Mouse (Mus musculus) bone marrow, adult 2 months (tissue): Measurements from ENCODE around the gene Gas7. TPM values are rescaled to one million over a fixed set of nuclear protein-coding genes. Genes with fewer than 3 reads are reported as not detected.
A peak's percentile ranks its signal among the peaks of the same experiment; 100 is the strongest.

ENCODE experiments used
- H3K27ac ChIP-seq: fragments of 200-500 bp; 2 replicates; pipeline ENCODE4 v1.5.1; 2012; ENCODE audit warnings: low read depth, mild to moderate bottlenecking, control low read depth, inconsistent platforms, low read length; ENCODE audit not compliant: control insufficient read depth, poor library complexity, insufficient read depth
- H3K4me1 ChIP-seq: fragments of 200-500 bp; 2 replicates; pipeline ENCODE4 v1.6.1; 2011; ENCODE audit warnings: low read length; ENCODE audit not compliant: control insufficient read depth, insufficient read depth
- H3K4me3 ChIP-seq: fragments of 200-500 bp; replicated peaks from 2 replicates; pipeline ENCODE3; 2011; ENCODE audit warnings: mild to moderate bottlenecking, low read depth, low read length, control low read depth; ENCODE audit not compliant: control insufficient read depth
- CTCF ChIP-seq: fragments of 200-500 bp; IDR thresholded peaks from 2 replicates; pipeline ENCODE4 v1.5.1; 2011; ENCODE audit warnings: low read length, control low read depth; ENCODE audit not compliant: control insufficient read depth, insufficient read depth
- POLR2A ChIP-seq: fragments of 200-500 bp; IDR thresholded peaks from 2 replicates; pipeline ENCODE4 v1.6.1; 2011; ENCODE audit warnings: low read depth, mild to moderate bottlenecking, control low read depth, low read length, borderline replicate concordance; ENCODE audit not compliant: control insufficient read depth
- WGBS: fragments of 180-500 bp; shearing (Covaris S2); methylation state at CpG from one replicate; pipeline ENCODE4 v1.1.7; 2018; 5-methylcytosine and 5-hydroxymethylcytosine counted together
- polyA plus RNA-seq: library from polyadenylated mRNA; stranded (reverse); fragments of >200 nt; gene quantifications from 2 replicates; pipeline ENCODE4 v1.2.4, GENCODE M21; 2011; ENCODE audit warnings: low replicate concordance; ENCODE audit not compliant: missing spikeins, insufficient read depth, insufficient read length

Gene Gas7
- polyA plus RNA-seq: 13.8 and 18.1 TPM in 2 replicates

- Histone ChIP-seq H3K4me3 (peak within 1 kb of the TSS; percentile 32), H3K4me1 (peaks cover 1% of the 10 kb centered on the region; the same call in 1 of the 2 replicates), H3K27ac (no peak within 1 kb of the TSS; the same call in 1 of the 2 replicates)
- no peak for TF ChIP-seq CTCF
- no peak for TF ChIP-seq POLR2A
- under 1% methylated on average over 75 of the region's 78 CpGs for WGBS
Measured at GRCm38 (mm10) chr11:67454874-67455526, at the start of gene Gas7. Gas7 (plus strand) TSS chr11:67455437.

GRCm38 (mm10) chr11:67414346-67414940 is 40.8 kb upstream of the Gas7 start:
- Histone ChIP-seq H3K4me1 (no peaks in the 10 kb centered on the region), H3K4me3 (no peak overlapping the region), H3K27ac (no peak overlapping the region)
- WGBS: 75% methylated on average over 6 of the region's 6 CpGs
- TF ChIP-seq CTCF (no peak), POLR2A (no peak)

GRCm38 (mm10) chr11:67423575-67423974 is 31.7 kb upstream of the Gas7 start:
- H3K27ac ChIP-seq: no peak overlapping the region

GRCm38 (mm10) chr11:67428196-67428595 is 27.0 kb upstream of the Gas7 start:
- no peaks in the 10 kb centered on the region for H3K4me1 ChIP-seq
- H3K4me3 ChIP-seq: no peak overlapping the region
- WGBS: 34% methylated on average over 3 of the region's 3 CpGs
- TF ChIP-seq POLR2A: no peak
- peak; percentile 61; the same call in 1 of the 2 replicates for TF ChIP-seq CTCF
- H3K27ac ChIP-seq: no peak overlapping the region

More at GRCm38 (mm10) chr11:67423575-67423974, 31.7 kb upstream of the Gas7 start:
- TF ChIP-seq CTCF (no peak), POLR2A (no peak)
- Histone ChIP-seq H3K4me3 (no peak overlapping the region), H3K4me1 (no peaks in the 10 kb centered on the region)
- WGBS: 86% methylated on average over 13 of the region's 13 CpGs

- H3K4me3 ChIP-seq: no peak overlapping the region
- 9% methylated on average over 1 of the region's 1 CpGs for WGBS
- H3K4me1 ChIP-seq: no peaks in the 10 kb centered on the region
- TF ChIP-seq POLR2A (no peak), CTCF (no peak)
- no peak overlapping the region for H3K27ac ChIP-seq
Measured at GRCm38 (mm10) chr11:67429836-67430235, 25.4 kb upstream of the Gas7 start.

- no peak overlapping the region for H3K27ac ChIP-seq
- no peak overlapping the region for H3K4me3 ChIP-seq
- WGBS: 57% methylated on average over 14 of the region's 14 CpGs
- H3K4me1 ChIP-seq: no peaks in the 10 kb centered on the region
- no peak for TF ChIP-seq CTCF
- TF ChIP-seq POLR2A: no peak
Measured at GRCm38 (mm10) chr11:67431116-67431645, 24.1 kb upstream of the Gas7 start.

GRCm38 (mm10) chr11:67431864-67432263 is 23.4 kb upstream of the Gas7 start:
- Histone ChIP-seq H3K4me3 (no peak overlapping the region), H3K27ac (no peak overlapping the region), H3K4me1 (no peaks in the 10 kb centered on the region)
- peak; percentile 20; the same call in 1 of the 2 replicates for TF ChIP-seq CTCF
- TF ChIP-seq POLR2A: no peak
- WGBS: 72% methylated on average over 4 of the region's 4 CpGs

GRCm38 (mm10) chr11:67433763-67434162 is 21.5 kb upstream of the Gas7 start:
- no peak for TF ChIP-seq CTCF
- no peak for TF ChIP-seq POLR2A
- Histone ChIP-seq H3K27ac (no peak overlapping the region), H3K4me3 (no peak overlapping the region), H3K4me1 (no peaks in the 10 kb centered on the region)
- WGBS: 85% methylated on average over 5 of the region's 5 CpGs

GRCm38 (mm10) chr11:67438746-67439145 is 16.5 kb upstream of the Gas7 start:
- Histone ChIP-seq H3K27ac (no peak overlapping the region), H3K4me1 (no peaks in the 10 kb centered on the region), H3K4me3 (no peak overlapping the region)
- 81% methylated on average over 5 of the region's 5 CpGs for WGBS
- TF ChIP-seq POLR2A: no peak
- no peak for TF ChIP-seq CTCF
